Mouse (Mus musculus): ENCODE measurements around the gene Olfr1230.

The Olfr1230 gene

GRCm38 (mm10) chr2:89297168-89297567, at the start of gene Olfr1230:
Olfr1230 (minus strand) TSS chr2:89297268.
- DNase-seq (ENCODE audit: low read depth, low spot score) = no peak

- DNase-seq (ENCODE audit: low read depth, low spot score) = no peak
Measured at GRCm38 (mm10) chr2:89342298-89342697, 45.2 kb upstream of the Olfr1230 start, which contains the start of gene Olfr1233. Olfr1233 (minus strand) TSS chr2:89342398.

- DNase-seq (ENCODE audit: low read depth, low spot score) = no peak
Measured at GRCm38 (mm10) chr2:89329575-89329974, 32.5 kb upstream of the Olfr1230 start, which contains the start of gene Olfr1232. Olfr1232 (minus strand) TSS chr2:89329675.

GRCm38 (mm10) chr2:89306974-89307373, 9.9 kb upstream of the Olfr1230 start, which contains the start of gene Olfr1231:
Olfr1231 (minus strand) TSS chr2:89307074.
- DNase-seq (ENCODE audit: low read depth, low spot score) = no peak

GRCm38 (mm10) chr2:89287914-89288313, 9.2 kb downstream of the Olfr1230 start, which contains the start of gene Olfr1229:
Olfr1229 (minus strand) TSS chr2:89288014.
- no peak for DNase-seq (ENCODE audit: low read depth, low spot score)

- DNase-seq (ENCODE audit: low read depth, low spot score) = no peak
Measured at GRCm38 (mm10) chr2:89253962-89254361, 43.1 kb downstream of the Olfr1230 start, which contains the start of gene Olfr1228. Olfr1228 (minus strand) TSS chr2:89254062.

All from CD4-positive, CD25-positive, alpha-beta regulatory T cell, adult 2 months (primary cell).